12 mouse cellular contexts compared by ENCODE assay signal in the genomic region with DNA sequence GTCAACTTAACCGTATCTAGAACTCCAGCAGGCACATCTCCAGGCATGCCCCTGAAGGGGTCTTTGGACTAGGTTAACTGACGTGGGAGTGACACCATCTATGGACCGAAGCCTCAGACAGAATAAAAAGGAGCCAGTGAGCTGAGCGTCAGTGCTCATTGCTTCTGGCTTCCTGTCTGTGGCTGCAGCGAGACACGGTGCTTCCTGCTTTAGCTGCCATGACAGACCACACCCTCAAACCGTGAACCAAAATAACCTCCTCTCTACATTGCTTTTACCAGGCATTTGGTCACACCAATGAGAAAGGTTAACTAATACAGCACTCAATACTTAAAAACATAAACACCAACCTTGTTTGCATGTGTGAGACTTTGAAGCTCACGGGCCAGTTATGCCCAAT. TPM values are rescaled to one million over a fixed set of nuclear protein-coding genes. Genes with fewer than 3 reads are reported as not detected.
A peak's percentile ranks its signal among the peaks of the same experiment; 100 is the strongest.
DNase-seq lines count a peak whose midpoint lies in the region; ATAC-seq and TF ChIP-seq lines count a peak whose summit lies in the region.
"Had no signal": no experiment of that assay in that cellular context is flagged by ENCODE, and none has a peak within 500 bp of the region (broad histone marks: within the 10 kb centered on the region; RNA-seq: fewer than 3 reads in every experiment).

No protein-coding gene starts in this region.

- 84% methylated on average over 8 of the region's 8 CpGs for WGBS in midbrain, embryonic 11.5 days
- 83% methylated on average over 8 of the region's 8 CpGs for WGBS in midbrain, embryonic 15.5 days
- 40% methylated on average over 8 of the region's 8 CpGs for WGBS in liver, postnatal 0 days (ENCODE audit: insufficient replicate concordance)
- WGBS in intestine, embryonic 16.5 days, result 82% methylated on average over 8 of the region's 8 CpGs

- TF ChIP-seq CTCF in liver, postnatal 0 days (IDR thresholded peaks at IDR 0.05; ENCODE audit: low read depth), result no peak

- no peak for ATAC-seq in midbrain, embryonic 11.5 days (ENCODE audit: low FRiP score)
- ATAC-seq in midbrain, embryonic 15.5 days (replicated peaks), result no peak
- peak; percentile 91 for ATAC-seq in activated CD4-positive, CD25-positive, alpha-beta regulatory T cell, adult 4 months
- ATAC-seq in liver, postnatal 0 days, result peak; percentile 27; the same call in 1 of the 2 replicates
- ATAC-seq in intestine, embryonic 16.5 days, result no peak

- no peak overlapping the region for H3K9ac ChIP-seq in midbrain, embryonic 11.5 days (ENCODE audit: low read length)
- H3K9ac ChIP-seq in midbrain, embryonic 15.5 days, result no peak overlapping the region
- no peak overlapping the region; the same call in 1 of the 2 replicates for H3K9ac ChIP-seq in liver, postnatal 0 days (replicated peaks)
- no peak overlapping the region for H3K9ac ChIP-seq in intestine, embryonic 16.5 days (ENCODE audit: low read depth, low read length)

- no peaks in the 10 kb centered on the region for H3K9me3 ChIP-seq in midbrain, embryonic 11.5 days (ENCODE audit: control insufficient read depth, low read length)
- no peaks in the 10 kb centered on the region for H3K9me3 ChIP-seq in midbrain, embryonic 15.5 days
- H3K9me3 ChIP-seq in liver, postnatal 0 days (ENCODE audit: low read length), result no peaks in the 10 kb centered on the region
- no peaks in the 10 kb centered on the region for H3K9me3 ChIP-seq in intestine, embryonic 16.5 days (ENCODE audit: control insufficient read depth, low read length)
- H3K9me3 ChIP-seq: heart, embryonic 10.5 days had no signal

- H3K4me3 ChIP-seq in midbrain, embryonic 11.5 days (ENCODE audit: low read depth, low read length), result no peak overlapping the region
- H3K4me3 ChIP-seq in midbrain, embryonic 15.5 days, result no peak overlapping the region
- H3K4me3 ChIP-seq in liver, postnatal 0 days (ENCODE audit: low read depth, low read length), result no peak overlapping the region
- no peak overlapping the region for H3K4me3 ChIP-seq in intestine, embryonic 16.5 days (ENCODE audit: low read length)
- H3K4me3 ChIP-seq: heart, embryonic 10.5 days had no signal

- H3K4me1 ChIP-seq in midbrain, embryonic 11.5 days (ENCODE audit: control insufficient read depth, insufficient read depth, low read length), result no peaks in the 10 kb centered on the region
- no peaks in the 10 kb centered on the region for H3K4me1 ChIP-seq in midbrain, embryonic 15.5 days
- no peaks in the 10 kb centered on the region; the same call in none of the 2 replicates for H3K4me1 ChIP-seq in liver, postnatal 0 days (ENCODE audit: insufficient read depth)
- H3K4me1 ChIP-seq in intestine, embryonic 16.5 days (ENCODE audit: control insufficient read depth, insufficient read depth, low read length), result no peaks in the 10 kb centered on the region
- H3K4me1 ChIP-seq: heart, embryonic 10.5 days had no signal

- H3K4me2 ChIP-seq in midbrain, embryonic 11.5 days, result no peak overlapping the region
- no peak overlapping the region for H3K4me2 ChIP-seq in midbrain, embryonic 15.5 days
- H3K4me2 ChIP-seq in liver, postnatal 0 days (ENCODE audit: low read depth, low read length), result peak overlapping the region; percentile 22; the same call in 1 of the 2 replicates
- no peak overlapping the region for H3K4me2 ChIP-seq in intestine, embryonic 16.5 days (ENCODE audit: low read depth, low read length)

- no peak for TF ChIP-seq EP300 in liver, postnatal 0 days (IDR thresholded peaks at IDR 0.05; ENCODE audit: low read depth)

- DNase-seq in midbrain, embryonic 11.5 days (ENCODE audit: low spot score, missing footprints), result peak; percentile 70
- DNase-seq in liver, postnatal 0 days, result no peak
- DNase-seq in thymus, postnatal 25 days, result peak; percentile 43
- no peak for DNase-seq in right cerebral cortex, postnatal 25 days
- DNase-seq in adrenal gland, postnatal 36 days, result no peak
- DNase-seq: adrenal gland, adult 2 months; cerebellum, adult 11-12 months; midbrain, embryonic 14.5 days had no signal

- no peaks in the 10 kb centered on the region for H3K27me3 ChIP-seq in midbrain, embryonic 11.5 days (ENCODE audit: control insufficient read depth, insufficient read depth, low read length)
- no peaks in the 10 kb centered on the region for H3K27me3 ChIP-seq in midbrain, embryonic 15.5 days (replicated peaks)
- no peaks in the 10 kb centered on the region for H3K27me3 ChIP-seq in liver, postnatal 0 days (ENCODE audit: insufficient read depth, low read length)
- H3K27me3 ChIP-seq in intestine, embryonic 16.5 days (replicated peaks; ENCODE audit: control insufficient read depth, insufficient read depth, low read length), result no peaks in the 10 kb centered on the region

- H3K36me3 ChIP-seq in midbrain, embryonic 11.5 days (ENCODE audit: control insufficient read depth, insufficient read depth, low read length), result peaks cover 13% of the 10 kb centered on the region
- H3K36me3 ChIP-seq in midbrain, embryonic 15.5 days (replicated peaks), result peaks cover 6% of the 10 kb centered on the region; the same call in 1 of the 2 replicates
- H3K36me3 ChIP-seq in liver, postnatal 0 days (replicated peaks; ENCODE audit: insufficient read depth, low read length), result peaks cover 58% of the 10 kb centered on the region
- 0 out of 2 replicates have a peak, but pooled peaks cover 3% of the 10 kb centered on the region for H3K36me3 ChIP-seq in intestine, embryonic 16.5 days (ENCODE audit: control insufficient read depth, insufficient read depth, low read length)

- no peak overlapping the region for H3K27ac ChIP-seq in midbrain, embryonic 11.5 days (ENCODE audit: low read depth, low read length)
- H3K27ac ChIP-seq in midbrain, embryonic 15.5 days, result no peak overlapping the region
- H3K27ac ChIP-seq in liver, postnatal 0 days (ENCODE audit: low read depth), result peak overlapping the region; percentile 39; the same call in 1 of the 2 replicates
- H3K27ac ChIP-seq in intestine, embryonic 16.5 days (ENCODE audit: low read length), result no peak overlapping the region
- H3K27ac ChIP-seq: heart, embryonic 10.5 days had no signal

RNA-seq across cellular contexts. Expression of gene Rpa1, which starts 11.4 kb away (rescaled TPM):
- 124 and 126 TPM in 2 replicates for polyA plus RNA-seq in midbrain, embryonic 11.5 days (2014; fragmentation: Nextera tagmentation; extraction: Ambion mirVana)
- polyA plus RNA-seq in midbrain, embryonic 15.5 days (2015; fragmentation: Nextera tagmentation; extraction: Ambion mirVana), result 49.1 and 49.6 TPM in 2 replicates
- 100 to 1,000 TPM; 209 to 263 TPM for polyA plus RNA-seq in activated CD4-positive, CD25-positive, alpha-beta regulatory T cell, adult 4 months (2017; shearing (Covaris generic))
- 43.5 and 49.3 TPM in 2 replicates for polyA plus RNA-seq in liver, postnatal 0 days (2015; fragmentation: Nextera tagmentation; extraction: Ambion mirVana)
- 82.8 and 91.9 TPM in 2 replicates for polyA plus RNA-seq in intestine, embryonic 16.5 days (2015; fragmentation: Nextera tagmentation; extraction: Ambion mirVana)
- total RNA-seq in adrenal gland, postnatal 36 days (2021), result 10 to 100 TPM; 51.3 to 56.1 TPM

RNA-seq across cellular contexts. Expression of gene Smyd4, which starts 11.6 kb away (rescaled TPM):
- polyA plus RNA-seq in midbrain, embryonic 11.5 days (2014; fragmentation: Nextera tagmentation; extraction: Ambion mirVana), result 11.6 and 13.1 TPM in 2 replicates
- 16.8 and 17.2 TPM in 2 replicates for polyA plus RNA-seq in midbrain, embryonic 15.5 days (2015; fragmentation: Nextera tagmentation; extraction: Ambion mirVana)
- polyA plus RNA-seq in activated CD4-positive, CD25-positive, alpha-beta regulatory T cell, adult 4 months (2017; shearing (Covaris generic)), result 10 to 100 TPM; 14.0 to 18.7 TPM
- polyA plus RNA-seq in liver, postnatal 0 days (2015; fragmentation: Nextera tagmentation; extraction: Ambion mirVana), result 3.1 TPM in 2 replicates
- 7.2 and 8.2 TPM in 2 replicates for polyA plus RNA-seq in intestine, embryonic 16.5 days (2015; fragmentation: Nextera tagmentation; extraction: Ambion mirVana)
- total RNA-seq in adrenal gland, postnatal 36 days (2021), result 10 to 100 TPM in 1 of 2 experiments, 1 to 10 TPM in 1; 9.9 to 10.9 TPM

Comparison
In these comparisons a context has a peak if more than half of its experiments do, and no peak if none do; other contexts are left out.
1. ATAC-seq: peak in activated CD4-positive, CD25-positive, alpha-beta regulatory T cell, adult 4 months (single experiment) and liver, postnatal 0 days (single experiment); none in midbrain, embryonic 11.5 days (single experiment), midbrain, embryonic 15.5 days (single experiment) and intestine, embryonic 16.5 days (single experiment).
2. DNase-seq: peak in midbrain, embryonic 11.5 days (single experiment) and thymus, postnatal 25 days (single experiment); none in liver, postnatal 0 days (single experiment), right cerebral cortex, postnatal 25 days (single experiment) and adrenal gland, postnatal 36 days (0 of 2).